Mouse (Mus musculus): ENCODE measurements around the gene Hivep2.
A peak's percentile ranks its signal among the peaks of the same experiment; 100 is the strongest.

Gene Hivep2

GRCm38 (mm10) chr10:14024971-14025370 is 59.1 kb downstream of the Hivep2 start:
- DNase-seq: no peak

DNA sequence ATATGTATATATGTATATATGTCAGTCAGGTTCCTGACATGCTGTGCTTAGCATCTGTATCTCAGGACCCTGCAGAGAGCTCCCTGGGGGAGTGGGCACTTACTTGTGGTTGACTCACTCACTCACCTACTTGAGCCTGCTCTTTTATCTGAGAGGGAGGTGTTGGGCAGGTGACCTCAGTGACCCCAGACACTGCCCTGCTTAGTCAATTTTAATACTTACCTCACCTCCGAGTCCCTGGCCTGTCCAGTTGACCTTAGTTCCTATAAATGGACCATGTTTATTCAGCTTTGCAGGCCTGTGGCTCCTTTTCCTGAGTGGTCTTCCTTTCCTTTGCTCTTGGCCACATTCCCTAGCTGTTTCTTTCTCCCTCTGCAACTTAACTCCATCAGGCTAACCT is 61.9 kb downstream of the Hivep2 start:
- no peak for DNase-seq

- DNase-seq: no peak
Observed at GRCm38 (mm10) chr10:14028956-14029355, 63.1 kb downstream of the Hivep2 start.

DNA sequence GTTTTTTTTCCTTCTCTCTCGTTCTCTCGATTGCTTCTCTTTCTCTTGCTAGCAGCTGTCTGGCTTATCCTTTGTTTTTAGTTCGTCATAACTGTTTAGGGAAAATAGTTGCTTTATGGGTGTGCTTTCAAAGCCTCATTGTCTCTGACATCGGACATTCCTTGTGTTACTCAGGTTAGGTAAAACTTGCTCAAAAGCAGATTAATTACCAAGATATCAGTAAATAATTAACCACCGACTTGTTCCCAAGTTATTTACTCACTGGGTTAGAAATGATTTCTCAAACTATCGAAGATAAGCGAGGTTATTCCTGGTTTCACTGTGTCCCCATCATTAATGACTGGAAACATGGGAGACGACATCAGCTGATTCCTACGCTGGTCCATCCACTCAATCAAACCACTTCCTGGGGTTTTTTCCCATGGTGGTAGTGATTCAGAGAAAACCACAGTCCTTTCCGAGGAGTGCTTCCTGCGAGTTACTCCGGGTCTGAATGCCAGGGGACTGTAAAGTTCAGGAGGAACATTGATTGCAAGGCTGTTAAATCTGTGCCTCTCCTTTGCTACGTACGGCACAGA is 64.7 kb downstream of the Hivep2 start:
- DNase-seq: no peak

DNA sequence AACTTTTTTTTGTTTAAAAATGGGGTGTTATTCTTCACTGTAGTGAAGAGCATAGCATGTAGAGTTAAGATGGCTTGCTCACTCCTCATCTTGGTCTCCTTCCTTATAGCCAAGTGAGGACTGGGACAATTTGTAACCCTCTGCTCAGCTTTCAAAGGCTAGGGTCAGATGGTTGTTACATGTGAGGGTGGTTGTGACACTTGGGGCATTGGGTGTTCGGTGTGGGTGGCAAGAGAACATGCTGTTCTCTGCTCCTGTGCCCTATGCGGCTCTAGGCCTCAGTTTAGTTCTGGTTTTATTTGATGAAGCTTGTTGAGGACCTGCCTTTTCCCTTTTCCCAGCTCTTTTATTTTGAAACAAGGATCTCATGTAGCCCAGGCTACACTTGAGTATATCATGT is 66.7 kb downstream of the Hivep2 start:
- no peak for DNase-seq

GRCm38 (mm10) chr10:14034046-14034445 is 68.2 kb downstream of the Hivep2 start:
- DNase-seq: no peak

GRCm38 (mm10) chr10:14034790-14035189 is 68.9 kb downstream of the Hivep2 start:
- DNase-seq: no peak

DNA sequence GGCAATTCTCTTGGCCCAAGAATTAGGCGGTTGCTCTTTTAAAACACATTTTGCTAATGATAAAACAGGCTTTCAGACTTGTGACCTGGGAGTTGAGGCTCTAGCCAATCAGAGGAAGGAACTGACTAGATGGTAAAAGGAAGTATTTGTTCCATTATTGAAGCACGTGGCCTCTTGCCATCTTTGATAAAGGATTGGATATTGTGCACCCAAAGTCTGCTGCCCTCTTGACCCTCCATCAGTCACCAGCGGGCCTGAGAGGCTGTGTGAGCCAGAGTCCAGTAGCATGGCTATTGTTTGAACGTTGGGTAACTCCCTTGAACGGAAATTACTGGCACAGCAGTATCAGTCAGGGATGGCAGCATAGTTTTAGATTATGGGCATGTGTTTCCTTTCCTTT is 69.7 kb downstream of the Hivep2 start:
- DNase-seq: no peak

- DNase-seq: no peak
Observed at GRCm38 (mm10) chr10:14036472-14036871, 70.6 kb downstream of the Hivep2 start.

DNA sequence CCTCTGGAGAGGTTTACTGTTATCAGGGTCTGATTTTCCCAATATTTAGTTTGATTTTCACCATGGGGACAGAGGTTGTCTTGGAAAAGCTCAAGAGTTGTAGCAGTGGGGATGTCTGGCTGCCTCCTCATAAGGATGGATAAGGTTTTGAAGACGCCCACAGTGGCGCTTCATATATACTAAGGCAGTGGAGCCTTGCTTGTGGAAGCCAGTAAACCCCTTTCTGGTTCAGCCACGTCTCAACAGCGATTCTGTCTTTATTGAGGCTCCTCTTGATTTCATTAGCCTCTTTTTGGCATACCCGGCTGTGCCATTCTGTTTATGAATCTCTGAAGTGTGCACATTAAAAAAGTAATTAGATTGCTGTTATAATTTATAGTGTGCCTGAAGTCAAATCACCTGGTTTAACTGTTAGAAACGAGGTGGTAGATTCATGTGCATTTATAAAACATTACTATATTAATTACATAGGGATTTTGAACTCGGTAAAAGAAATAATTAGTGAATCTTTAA is 72.2 kb downstream of the Hivep2 start:
- no peak for DNase-seq

- DNase-seq: no peak
Observed at GRCm38 (mm10) chr10:14040716-14041470, 75.0 kb downstream of the Hivep2 start.

DNA sequence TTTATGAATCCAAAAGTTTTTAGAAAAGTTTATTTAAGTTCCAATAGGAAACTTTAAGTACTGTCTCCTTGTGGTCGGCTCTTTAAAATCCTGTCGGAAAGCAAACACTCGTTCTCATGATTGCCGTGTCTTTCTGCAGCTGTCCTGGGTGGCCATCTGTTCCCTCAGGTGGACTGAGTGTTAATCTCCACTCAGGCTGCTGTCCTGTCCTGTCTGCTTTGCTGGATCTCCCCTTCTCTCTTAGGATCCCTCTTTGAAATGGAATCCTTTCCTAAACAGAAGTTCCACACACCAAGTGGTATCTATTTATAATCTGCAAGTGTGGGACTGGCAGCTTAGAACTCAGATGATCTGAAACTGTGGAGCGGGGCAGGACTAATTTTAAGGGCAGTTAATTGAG is 75.7 kb downstream of the Hivep2 start:
- no peak for DNase-seq

DNA sequence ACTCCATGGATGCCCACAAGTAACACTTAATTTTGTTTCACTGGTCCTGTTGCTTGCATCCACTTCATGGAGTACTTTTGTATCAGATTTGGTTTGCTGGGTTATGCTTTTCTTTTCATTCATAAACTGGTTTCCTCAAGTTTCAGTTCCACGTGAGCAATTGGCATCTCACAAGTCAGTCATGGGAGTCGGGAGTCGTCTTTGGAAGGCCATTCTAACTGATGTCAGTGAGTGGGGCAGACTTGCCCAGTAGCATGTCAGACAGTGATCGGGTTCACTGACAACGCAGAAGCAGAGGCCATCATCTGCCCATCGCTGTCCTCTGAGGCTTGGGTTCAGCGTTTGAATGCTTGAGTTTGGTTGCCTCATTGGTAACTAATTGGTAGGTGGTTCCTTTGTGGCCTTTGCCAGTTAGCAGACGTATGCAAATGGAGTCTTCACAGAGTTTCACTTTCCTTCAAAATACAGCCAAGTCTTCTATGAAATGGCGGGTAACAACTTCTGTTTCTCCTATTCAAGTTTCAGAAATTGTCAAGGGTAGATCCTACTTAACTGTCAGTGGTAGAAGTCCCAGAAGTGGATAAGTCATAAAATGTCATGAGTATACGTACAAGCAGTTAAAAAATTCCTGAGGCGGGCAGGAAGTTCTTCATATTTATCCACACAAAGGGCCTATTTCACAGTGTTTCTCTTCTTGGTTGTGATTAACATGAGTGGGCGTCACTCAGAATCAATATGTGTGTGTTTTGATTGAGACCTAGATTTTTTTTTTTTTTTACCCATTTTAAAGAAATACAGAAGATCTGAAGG is 76.9 kb downstream of the Hivep2 start:
- no peak for DNase-seq

- DNase-seq: no peak
Observed at GRCm38 (mm10) chr10:14043349-14043710, 77.5 kb downstream of the Hivep2 start.

- DNase-seq: no peak
Observed at GRCm38 (mm10) chr10:14044046-14044782, 78.3 kb downstream of the Hivep2 start.

DNA sequence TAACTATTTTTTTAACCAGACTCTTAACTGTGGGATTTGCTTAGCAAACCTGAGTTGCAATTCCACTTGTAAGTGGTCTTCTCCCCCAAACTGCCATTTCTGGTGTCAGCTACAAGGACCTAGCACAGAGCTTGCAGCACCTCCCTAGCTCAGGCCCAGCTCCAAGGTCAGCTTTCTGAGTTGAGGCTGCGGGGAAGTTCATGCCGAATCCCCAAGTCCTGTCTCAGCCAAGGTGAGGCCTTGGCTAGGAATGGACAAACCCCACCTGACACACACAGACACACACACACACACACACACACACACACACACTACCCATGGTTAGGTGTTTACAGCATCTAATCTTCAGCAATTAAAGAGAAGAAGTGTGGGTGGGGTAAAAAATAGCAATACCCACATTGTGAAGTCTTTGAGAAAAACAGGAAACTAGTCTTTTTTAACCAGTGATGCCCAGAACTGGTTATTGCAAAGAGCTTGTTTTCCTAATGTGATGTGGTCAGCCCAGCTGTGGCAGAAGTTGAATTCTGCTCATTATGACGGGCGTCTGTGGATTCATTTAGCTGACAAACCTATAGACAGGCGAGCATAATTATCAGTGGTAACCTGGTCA is 79.0 kb downstream of the Hivep2 start:
- no peak for DNase-seq

- DNase-seq: no peak
Observed at GRCm38 (mm10) chr10:14045745-14046144, 79.9 kb downstream of the Hivep2 start.

DNA sequence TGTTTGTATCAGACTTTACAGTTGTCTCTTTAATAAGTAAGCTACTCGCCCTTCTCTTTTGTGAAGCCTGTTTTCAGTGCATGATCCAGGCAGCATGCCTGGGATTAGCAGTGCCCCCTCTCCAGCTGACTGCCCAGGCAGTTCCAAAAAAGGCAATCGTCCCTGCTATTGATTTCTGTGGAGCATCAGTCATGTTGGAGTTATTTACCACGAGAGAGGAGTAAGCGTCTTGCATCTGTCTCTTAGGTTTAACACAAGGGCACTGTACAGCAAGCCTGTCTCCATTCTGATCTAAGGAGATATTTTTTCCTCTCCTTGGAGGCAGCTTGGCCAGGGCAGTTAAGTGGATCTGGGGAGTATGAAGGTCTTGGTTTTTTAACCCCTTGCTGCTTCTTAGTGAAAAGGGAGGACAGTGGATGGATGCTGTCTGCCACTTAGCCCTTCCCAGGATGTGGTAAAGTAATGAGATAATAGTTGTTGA is 80.3 kb downstream of the Hivep2 start:
- peak; percentile 64 for DNase-seq

GRCm38 (mm10) chr10:14046935-14047334 is 81.1 kb downstream of the Hivep2 start:
- DNase-seq: no peak

DNA sequence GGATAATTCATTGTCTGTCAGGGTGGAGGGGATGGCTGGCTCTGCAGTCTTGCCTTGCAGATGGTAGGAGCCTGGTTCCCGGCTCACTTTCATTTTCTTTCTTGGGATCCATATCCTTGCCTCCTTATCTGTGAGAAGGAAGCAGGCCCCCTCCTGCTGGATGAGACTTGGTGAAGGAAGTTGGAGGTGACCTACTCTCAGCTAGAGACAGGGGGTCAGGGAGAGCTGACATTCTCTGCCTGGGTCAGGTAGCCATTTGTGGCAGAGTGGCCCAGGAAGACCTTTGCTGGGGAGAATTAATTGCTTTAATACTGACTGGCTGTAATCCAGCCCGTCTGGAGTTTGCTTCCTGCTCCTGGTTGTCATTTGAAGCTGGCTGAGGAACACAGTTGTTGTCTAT is 81.8 kb downstream of the Hivep2 start:
- no peak for DNase-seq

- DNase-seq: no peak
Observed at GRCm38 (mm10) chr10:14048322-14048915, 82.5 kb downstream of the Hivep2 start.

GRCm38 (mm10) chr10:14048916-14049445 is 83.1 kb downstream of the Hivep2 start:
- DNase-seq: peak; percentile 50
